Mouse (Mus musculus) liver, postnatal 0 days (tissue): ENCODE measurements at regions not wholly inside any gene's neighbourhood (a gene's known extent, or its start where the extent isn't known, plus 50 kb on each side); places are given as distances from the start of the nearest gene placed in this dataset.

Source experiments
- ATAC-seq: fragments of 200-750 bp; cut with Nextera tagmentation; 2 replicates; pipeline ENCODE4 v1.8.0; 2017; ENCODE audit warnings: mild to moderate bottlenecking, moderate library complexity
- DNase-seq: peaks from one replicate; pipeline ENCODE4 v3.0.0-alpha.2; 2016
- H3K27ac ChIP-seq: fragments of 300-500 bp; sonication (generic); 2 replicates; pipeline ENCODE4 v1.5.1; 2014; ENCODE audit warnings: antibody characterized with exemption, moderate library complexity, mild to moderate bottlenecking, low read depth
- H3K27me3 ChIP-seq: fragments of 300-500 bp; sonication (generic); 2 replicates; pipeline ENCODE4 v1.6.1; 2014; ENCODE audit warnings: low read length, control low read depth, mixed read lengths; ENCODE audit not compliant: insufficient read depth
- H3K36me3 ChIP-seq: fragments of 300-500 bp; sonication (generic); replicated peaks from 2 replicates; pipeline ENCODE4 v1.6.1; 2014; ENCODE audit warnings: mild to moderate bottlenecking, control low read depth, low read length, moderate library complexity, mixed read lengths; ENCODE audit not compliant: insufficient read depth
- H3K4me1 ChIP-seq: fragments of 300-500 bp; sonication (generic); 2 replicates; pipeline ENCODE4 v1.6.1; 2014; ENCODE audit warnings: antibody characterized with exemption, mild to moderate bottlenecking, control low read depth; ENCODE audit not compliant: insufficient read depth
- H3K4me2 ChIP-seq: fragments of 300-500 bp; sonication (generic); 2 replicates; pipeline ENCODE4 v1.6.1; 2014; ENCODE audit warnings: low read depth, mild to moderate bottlenecking, low read length, moderate library complexity, mixed read lengths
- H3K4me3 ChIP-seq: fragments of 300-500 bp; sonication (generic); 2 replicates; pipeline ENCODE4 v1.5.1; 2014; ENCODE audit warnings: low read depth, low read length
- H3K9ac ChIP-seq: fragments of 300-500 bp; sonication (generic); replicated peaks from 2 replicates; pipeline ENCODE4 v1.6.1; 2014; ENCODE audit warnings: mild to moderate bottlenecking, moderate library complexity
- H3K9me3 ChIP-seq: fragments of 300-500 bp; sonication (generic); 2 replicates; pipeline ENCODE4 v1.6.1; 2016; ENCODE audit warnings: mild to moderate bottlenecking, control low read depth, low read length, mixed read lengths
- CTCF ChIP-seq: sonication (generic); IDR thresholded peaks from 2 replicates; pipeline ENCODE4 v1.5.1; 2016; ENCODE audit warnings: antibody characterized with exemption, low read depth
- EP300 ChIP-seq: IDR thresholded peaks from 2 replicates; pipeline ENCODE4 v1.6.1; 2016; ENCODE audit warnings: antibody characterized with exemption, low read depth, mild to moderate bottlenecking
- WGBS: fragments of 180-500 bp; shearing (Covaris S2); extraction: QIAGEN DNeasy Blood & Tissue Kit; methylation state at CpG from one replicate; pipeline ENCODE4 v1.1.7; 2014; ENCODE audit not compliant: insufficient replicate concordance; 5-methylcytosine and 5-hydroxymethylcytosine counted together

GRCm38 (mm10) chr5:46654189-46654588 is 796.8 kb upstream of the Lcorl start:
- Histone ChIP-seq H3K4me2 (no peak overlapping the region), H3K27me3 (no peaks in the 10 kb centered on the region), H3K4me3 (no peak overlapping the region), H3K4me1 (no peaks in the 10 kb centered on the region), H3K36me3 (no peaks in the 10 kb centered on the region), H3K9ac (no peak overlapping the region), H3K27ac (no peak overlapping the region), H3K9me3 (no peaks in the 10 kb centered on the region)
- DNase-seq = no peak
- 81% methylated on average over 1 of the region's 1 CpGs for WGBS
- ATAC-seq = no peak
- TF ChIP-seq EP300 (no peak), CTCF (no peak)

GRCm38 (mm10) chr5:46643009-46643408 is 785.6 kb upstream of the Lcorl start:
- WGBS = 66% methylated on average over 2 of the region's 2 CpGs
- Histone ChIP-seq H3K4me1 (no peaks in the 10 kb centered on the region), H3K27me3 (no peaks in the 10 kb centered on the region), H3K9ac (no peak overlapping the region), H3K9me3 (no peaks in the 10 kb centered on the region), H3K27ac (no peak overlapping the region), H3K4me3 (no peak overlapping the region), H3K4me2 (no peak overlapping the region), H3K36me3 (no peaks in the 10 kb centered on the region)
- TF ChIP-seq EP300 = no peak
- TF ChIP-seq CTCF = no peak
- DNase-seq = no peak
- no peak for ATAC-seq

- ATAC-seq (no peak), DNase-seq (no peak)
- Histone ChIP-seq H3K9me3 (no peaks in the 10 kb centered on the region), H3K4me1 (no peaks in the 10 kb centered on the region), H3K27ac (no peak overlapping the region), H3K4me2 (no peak overlapping the region), H3K4me3 (no peak overlapping the region), H3K36me3 (no peaks in the 10 kb centered on the region), H3K27me3 (no peaks in the 10 kb centered on the region), H3K9ac (no peak overlapping the region)
- TF ChIP-seq EP300 = no peak
- no peak for TF ChIP-seq CTCF
Measured at GRCm38 (mm10) chr5:46635116-46635668, 777.8 kb upstream of the Lcorl start.
